Mouse (Mus musculus) kidney, postnatal 14 days (tissue): ENCODE results near the gene Aatf.

Experiments
- DNase-seq: peaks from one replicate; pipeline ENCODE4 v3.0.0; 2022; ENCODE audit warnings: mixed read lengths

Aatf gene

DNA sequence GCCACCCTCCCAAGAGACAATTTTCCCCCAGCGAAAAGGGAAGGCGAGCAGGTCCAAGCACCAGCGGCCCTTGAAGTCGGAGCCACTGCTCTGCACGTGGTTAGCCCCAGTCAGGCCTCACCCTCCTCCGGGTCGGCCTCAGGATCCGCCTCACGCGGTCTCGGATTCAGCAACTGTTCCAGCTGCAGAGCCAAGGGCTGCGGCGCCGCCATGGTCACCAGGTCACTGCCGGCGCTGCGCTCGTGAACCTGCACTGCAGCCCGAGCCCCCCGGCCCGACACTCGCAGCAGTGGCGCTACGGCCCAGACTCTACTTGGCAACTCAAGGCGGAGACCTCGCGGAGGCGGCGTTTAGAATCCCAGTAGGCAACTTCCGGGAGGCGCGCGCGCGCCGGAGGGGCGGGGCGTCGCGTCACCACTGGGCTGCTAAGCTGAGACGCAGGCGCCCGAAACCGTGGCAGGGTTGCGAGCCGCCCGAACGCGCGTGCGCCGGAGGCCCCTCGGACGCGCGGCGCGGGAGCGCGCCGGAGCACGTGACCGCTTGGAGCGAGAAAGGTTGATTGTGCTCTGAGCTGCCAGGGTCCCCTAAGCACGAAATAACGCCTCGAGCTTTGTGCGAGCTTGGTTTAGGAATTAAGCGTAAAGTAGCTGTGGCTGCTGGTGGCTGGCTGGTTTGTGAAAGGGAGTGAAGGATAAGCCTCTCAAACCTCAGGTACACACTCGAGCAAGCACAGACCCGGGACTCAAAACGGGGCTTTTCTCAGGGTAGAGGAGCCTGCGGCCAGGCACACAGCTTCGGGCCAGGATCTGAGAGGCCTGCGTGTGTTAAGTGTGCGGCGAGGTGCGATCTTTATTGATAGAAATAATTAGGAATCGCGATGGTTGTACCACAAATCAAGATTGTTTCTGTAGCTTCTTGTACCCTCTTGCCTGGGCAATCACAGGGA, at the start of gene Aatf:
Gene Aatf, minus strand, starts transcription at position 352 of the 946 bp plus-strand sequence.
- DNase-seq = peak; percentile 99

DNA sequence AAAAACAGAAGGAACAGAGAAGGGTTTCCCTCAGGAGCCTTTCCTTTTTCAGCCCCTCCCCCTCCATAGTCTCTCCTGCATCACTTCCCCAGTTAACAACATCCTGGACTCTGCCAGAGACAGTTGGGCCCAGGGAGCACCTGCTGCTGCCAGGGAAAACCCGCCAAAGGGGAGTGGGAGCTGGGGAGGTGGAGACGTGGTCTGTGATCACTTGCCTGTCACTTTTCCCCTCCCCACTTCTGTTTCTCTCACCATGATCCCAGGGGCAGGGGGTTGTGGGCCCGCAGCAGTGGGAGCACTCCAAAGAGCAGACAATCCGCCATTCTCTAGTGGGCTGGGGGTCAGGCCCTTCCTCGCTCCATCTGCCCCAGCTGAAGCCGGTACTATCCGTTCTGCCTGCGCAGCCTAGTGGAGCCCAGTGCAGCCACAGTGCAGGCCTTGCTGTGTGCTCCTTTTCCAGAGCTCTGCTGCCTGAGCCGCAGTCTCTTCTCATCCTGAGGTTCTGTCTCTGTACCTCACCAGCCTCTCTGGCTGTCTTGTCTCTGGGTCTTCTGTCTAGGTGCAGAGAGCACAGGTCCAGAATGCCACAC, 49.5 kb upstream of the Aatf start:
- no peak for DNase-seq

DNA sequence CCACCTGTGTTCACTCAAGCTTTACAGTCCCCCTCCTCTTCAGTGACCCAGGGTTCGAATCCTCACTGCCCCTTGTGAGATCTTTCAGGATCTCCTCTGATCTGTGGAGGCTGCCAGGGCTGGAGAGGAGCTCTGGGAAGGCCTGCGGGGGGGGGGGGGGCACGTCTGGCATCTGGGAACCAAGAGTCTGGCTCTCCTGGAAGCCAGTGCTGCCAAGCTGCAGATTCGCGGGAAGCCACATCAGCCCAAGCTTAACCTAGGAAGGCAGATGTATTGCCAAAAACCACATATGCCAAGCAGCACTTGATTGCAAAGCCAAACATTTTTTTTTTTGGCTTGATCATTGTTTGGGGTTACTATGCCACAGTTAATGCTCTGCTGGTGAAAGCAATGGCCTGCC, 48.2 kb upstream of the Aatf start:
- no peak for DNase-seq

GRCm38 (mm10) chr11:84553821-84554450, 40.6 kb upstream of the Aatf start:
- DNase-seq = no peak

- DNase-seq = peak; percentile 14
These were observed 38.0 kb upstream of the Aatf start for GRCm38 (mm10) chr11:84551296-84551695.

GRCm38 (mm10) chr11:84549258-84549791, 36.0 kb upstream of the Aatf start:
- no peak for DNase-seq

DNA sequence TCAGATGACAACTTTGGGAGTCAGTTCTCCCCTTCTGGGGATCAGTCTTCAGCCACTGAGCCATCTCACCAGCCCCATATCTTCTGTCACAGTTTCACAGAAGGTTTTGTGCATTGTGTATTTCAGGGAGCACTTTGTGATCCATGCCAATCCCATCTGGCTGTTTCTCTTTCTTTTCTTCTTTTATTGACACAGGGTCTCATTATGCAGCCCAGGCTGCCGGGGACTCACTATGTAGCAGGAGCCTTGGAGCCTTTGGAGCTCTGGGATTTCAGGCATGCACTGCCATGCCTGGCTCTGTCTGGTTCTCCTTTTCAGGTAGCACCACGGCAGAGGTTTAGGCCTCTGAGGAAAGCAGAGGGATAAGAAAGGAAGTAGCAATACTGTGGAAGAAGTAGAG, 35.0 kb upstream of the Aatf start:
- no peak for DNase-seq

DNA sequence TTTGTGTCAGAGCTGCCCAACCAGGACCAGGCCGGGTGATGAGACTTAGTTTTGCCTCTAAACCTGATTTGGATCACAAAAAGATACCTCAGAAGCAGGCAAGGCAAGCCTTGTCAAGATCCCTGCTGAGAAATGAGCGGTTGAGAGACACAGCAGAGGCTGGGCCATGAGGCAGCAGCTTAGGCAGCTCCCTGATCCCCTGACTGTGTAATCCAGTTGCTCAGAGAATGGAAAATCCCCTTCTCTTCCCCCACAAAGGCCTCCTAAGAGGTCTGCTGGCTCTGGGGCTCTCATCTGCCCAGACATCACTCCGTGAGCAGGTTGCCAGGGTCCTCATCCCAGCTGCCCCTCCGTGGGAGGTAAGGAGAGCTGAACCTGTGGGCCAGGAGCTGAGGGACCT, 26.7 kb upstream of the Aatf start:
- no peak for DNase-seq

GRCm38 (mm10) chr11:84529797-84530703, 16.7 kb upstream of the Aatf start:
- peak; percentile 47 for DNase-seq

DNA sequence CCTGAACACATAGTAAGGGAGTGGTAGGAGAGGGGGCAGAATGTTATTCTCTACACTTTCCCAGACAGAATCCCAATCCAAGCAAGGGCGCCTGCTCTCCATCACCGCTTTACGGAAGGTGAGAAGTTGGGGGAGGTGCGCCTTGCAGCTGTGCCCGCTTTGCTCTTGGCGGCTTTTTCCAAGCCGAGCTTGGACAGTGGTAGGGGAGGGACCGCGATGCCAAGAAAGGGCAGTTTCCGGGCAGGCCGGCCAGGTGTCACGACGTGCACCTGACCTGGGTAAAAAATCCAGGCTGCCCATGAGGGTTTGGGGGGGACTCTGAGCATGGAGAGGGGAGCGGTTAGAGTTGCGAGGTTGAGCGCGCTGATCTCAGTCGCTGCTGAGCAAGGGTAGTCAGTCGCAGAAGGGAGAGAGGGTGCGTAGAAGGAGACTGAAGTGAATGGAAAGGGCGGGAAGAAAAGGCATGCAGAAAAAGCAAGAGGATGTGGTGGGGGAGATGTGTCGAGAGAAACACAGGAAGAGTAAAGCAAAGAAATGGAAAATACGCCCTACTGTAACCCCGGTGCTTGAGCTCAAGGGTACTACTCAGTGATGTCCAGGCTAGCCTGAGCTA, 15.9 kb upstream of the Aatf start:
- DNase-seq = peak; percentile 38

DNA sequence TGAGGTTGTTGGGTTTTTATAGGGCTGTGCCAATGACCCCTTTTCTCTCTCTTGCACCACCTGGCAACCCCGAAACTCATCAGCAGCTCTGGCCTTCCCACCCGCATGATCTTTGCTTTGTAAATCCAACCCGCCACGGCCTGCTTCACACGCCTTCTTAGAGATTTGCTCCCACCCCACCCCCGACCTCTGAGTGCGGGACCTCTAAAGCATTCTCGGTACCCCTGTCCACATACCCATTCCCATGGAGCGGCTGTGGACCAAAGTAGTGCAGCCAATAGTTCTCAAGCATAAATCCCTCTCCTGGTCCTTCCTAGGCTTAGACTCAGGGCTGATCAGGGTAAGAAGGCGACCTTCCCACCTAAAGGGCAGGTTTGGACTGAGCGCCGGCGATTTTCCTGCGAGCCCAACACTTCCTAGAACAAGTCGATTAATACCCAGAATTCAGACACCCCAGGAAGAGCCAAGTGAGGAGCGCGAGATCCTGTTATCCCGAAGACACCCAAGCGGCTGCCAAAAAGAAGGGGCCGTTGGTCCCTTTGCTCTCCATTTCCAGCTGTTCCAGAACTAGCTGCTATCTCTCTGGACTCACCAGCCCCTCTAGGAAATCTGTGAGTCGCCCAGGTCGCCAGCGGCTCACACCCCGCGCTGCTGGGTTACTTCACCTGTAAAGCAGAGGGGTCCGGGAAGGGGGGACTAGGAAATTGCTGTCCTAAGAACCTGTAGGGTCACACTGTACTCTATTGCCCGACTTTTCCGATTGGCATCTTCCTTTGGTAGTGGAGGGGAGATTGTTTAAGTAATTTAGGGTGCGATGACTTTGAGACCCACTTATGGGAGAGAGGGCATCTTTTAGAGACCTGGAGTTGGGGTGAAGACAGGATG, 13.9 kb upstream of the Aatf start:
- DNase-seq = no peak

- no peak for DNase-seq
These were observed 13.1 kb upstream of the Aatf start for GRCm38 (mm10) chr11:84526451-84526850.

DNA sequence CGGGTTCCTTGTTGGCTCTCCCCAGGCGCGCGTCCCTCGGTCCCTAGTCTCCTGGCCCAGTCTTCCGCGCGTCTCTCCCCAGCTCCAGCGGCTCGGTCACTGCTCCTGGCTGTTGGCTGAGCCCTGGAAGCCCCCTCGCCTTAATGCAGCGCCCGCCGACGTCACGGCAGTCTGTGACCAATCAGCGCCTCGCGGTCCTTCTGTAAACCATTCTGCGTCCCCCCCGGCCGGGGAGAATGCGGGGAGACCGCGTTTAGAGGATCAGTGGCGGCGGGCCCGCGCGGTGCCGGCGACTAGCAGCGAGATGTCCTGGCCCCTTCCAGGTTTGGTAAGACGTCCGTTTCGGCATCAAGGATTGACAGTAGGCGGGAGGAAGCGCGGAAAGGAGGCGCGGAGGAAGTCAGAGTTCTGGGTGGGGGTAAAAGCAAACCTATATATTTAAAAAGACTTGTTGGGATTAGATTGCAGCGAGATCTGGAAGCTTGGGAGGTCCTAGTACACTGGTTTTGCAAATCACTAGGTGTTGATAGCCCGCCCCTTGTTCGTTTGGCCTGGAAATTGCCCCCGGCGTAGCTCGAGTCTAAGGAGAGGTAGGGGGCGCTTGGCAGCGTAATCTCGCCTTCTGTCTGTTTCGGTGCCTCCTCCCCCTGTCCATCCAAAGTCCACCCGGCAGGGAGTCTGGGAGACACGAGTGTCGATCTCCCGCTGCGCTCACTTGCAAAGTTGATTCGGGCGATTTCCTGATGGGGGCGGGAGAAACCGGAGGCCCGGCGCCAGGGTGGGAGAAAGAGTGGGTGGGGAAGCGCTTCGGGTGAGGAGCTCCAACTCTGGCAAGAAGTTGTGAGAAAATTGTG, 12.3 kb upstream of the Aatf start, which contains the start of gene Lhx1:
Gene Lhx1, minus strand, starts transcription at position 115 of the 854 bp plus-strand sequence.
- peak; percentile 87 for DNase-seq

DNA sequence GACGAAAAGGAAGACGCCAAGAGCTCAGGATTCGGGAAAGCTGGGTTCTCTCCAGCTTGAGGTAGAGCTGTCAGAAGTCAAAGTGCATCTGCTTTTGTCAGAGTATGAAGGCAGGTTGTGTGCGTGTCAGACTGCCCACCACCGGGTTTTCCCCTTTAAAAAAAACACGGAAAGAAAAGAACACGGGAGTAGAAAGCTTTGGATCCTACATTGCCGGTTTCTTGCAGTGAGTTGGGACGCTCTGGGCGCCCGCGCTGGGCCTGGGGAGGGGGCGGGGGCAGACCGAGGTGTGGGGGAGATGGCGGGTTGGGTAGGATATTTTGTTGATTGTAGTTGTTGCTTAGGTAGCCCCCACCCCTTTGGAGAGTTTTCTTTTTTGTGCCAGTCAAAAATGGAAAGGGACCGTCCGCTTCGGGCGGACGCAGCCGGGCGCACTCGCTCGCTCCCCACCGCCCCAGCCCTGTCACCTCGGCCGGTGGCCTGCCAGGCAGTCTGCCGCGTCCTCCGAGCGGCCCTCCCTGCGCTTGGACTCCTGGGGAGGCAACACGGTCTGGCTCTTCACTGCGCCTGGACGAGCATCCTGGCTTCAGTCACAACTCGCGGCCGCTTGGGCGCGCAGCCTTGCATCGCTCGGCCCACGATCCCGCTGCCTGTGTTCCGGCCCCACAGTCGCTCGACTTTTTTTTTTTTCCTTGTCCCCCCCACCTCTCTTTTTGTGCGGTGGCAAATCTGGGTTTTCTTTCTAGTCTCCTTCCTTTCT, 11.4 kb upstream of the Aatf start:
- DNase-seq = peak; percentile 58

DNA sequence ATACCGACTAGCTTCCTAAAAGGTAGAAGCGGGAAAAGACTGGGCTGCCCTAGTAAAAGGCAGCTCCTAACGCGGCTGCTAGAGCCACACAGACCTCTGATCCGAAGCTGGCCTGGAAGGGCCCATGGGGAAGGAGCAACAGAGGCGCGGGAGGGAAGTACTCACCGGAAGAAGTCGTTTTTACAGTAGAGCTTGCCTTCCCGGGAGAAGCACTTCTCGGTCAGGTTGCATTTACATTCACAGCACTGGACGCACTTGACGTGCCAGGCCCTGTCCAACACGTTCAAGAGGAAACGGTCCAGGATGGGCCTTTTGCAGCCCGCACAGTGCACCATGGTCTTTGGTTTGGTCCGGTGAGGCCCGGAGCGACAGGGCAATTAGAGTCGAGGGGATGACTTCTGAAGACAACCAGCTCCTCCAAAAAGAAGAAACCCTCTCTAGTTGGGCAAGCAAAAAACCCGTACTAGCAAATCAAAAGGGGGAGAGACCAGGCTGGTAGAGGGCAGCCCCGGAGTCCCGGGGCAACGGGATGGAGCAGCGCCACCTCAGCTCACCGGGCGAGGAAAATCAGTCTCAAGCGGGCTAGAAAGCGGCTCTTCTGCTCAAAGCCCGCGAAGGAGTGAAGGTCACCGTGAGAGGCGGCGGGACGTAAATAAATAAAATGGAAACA, 10.7 kb upstream of the Aatf start:
- DNase-seq = peak; percentile 39

- no peak for DNase-seq
These were observed 10.1 kb upstream of the Aatf start for GRCm38 (mm10) chr11:84523321-84523831.

- peak; percentile 82 for DNase-seq
These were observed 9.4 kb upstream of the Aatf start for GRCm38 (mm10) chr11:84522577-84523320.
